Mouse (Mus musculus): ENCODE data around the gene Timm10.

DNA sequence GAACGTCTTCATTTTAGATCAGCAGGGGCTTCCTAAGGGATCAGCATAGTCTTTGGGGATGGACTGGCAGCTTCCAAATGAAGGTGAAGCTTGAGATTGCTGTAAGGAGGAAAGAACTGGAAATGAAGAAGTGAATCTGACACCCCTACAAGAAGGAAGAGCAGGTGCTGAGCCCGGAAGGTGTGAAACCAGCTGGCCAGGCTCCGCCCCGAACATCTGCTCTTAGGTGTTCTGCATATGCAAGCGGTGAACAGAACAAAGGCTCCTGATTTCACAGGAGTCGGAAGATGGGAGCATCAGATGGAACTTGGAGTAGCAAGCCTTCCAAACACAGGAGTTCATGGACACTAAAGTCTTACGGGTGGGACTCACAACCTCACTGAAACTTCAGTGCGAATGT lies 10.3 kb downstream of the Timm10 start:
- no peak for TF ChIP-seq USF1 (IDR thresholded peaks at IDR 0.05; ENCODE audit: low read depth, low read length)
- no peak for TF ChIP-seq CTCF (IDR thresholded peaks at IDR 0.05 in 2 of 3, conservative IDR thresholded peaks at IDR 0.05 in 1 of 3; ENCODE audit: control insufficient read depth in 1 of 3, insufficient read depth in 1 of 3, low read depth in 2 of 3, low read length in 3 of 3, poor library complexity in 1 of 3, severe bottlenecking in 1 of 3)
- TF ChIP-seq TAL1 (IDR thresholded peaks at IDR 0.05; ENCODE audit: low read length) = no peak
- no peak for TF ChIP-seq GABPA (IDR thresholded peaks at IDR 0.05; ENCODE audit: low read depth, low read length)
- no peak for TF ChIP-seq ZMIZ1 (IDR thresholded peaks at IDR 0.05; ENCODE audit: low read depth, low read length)
- TF ChIP-seq POLR2A (IDR thresholded peaks at IDR 0.05; ENCODE audit: control insufficient read depth in 1 of 2, insufficient read depth in 1 of 2, low read depth in 1 of 2, low read length in 2 of 2, poor library complexity in 1 of 2) = no peak
- TF ChIP-seq USF2 (IDR thresholded peaks at IDR 0.05; ENCODE audit: borderline replicate concordance in 1 of 2, insufficient read depth in 1 of 2, low read depth in 1 of 2, low read length in 2 of 2) = no peak
- no peak for TF ChIP-seq MXI1 (IDR thresholded peaks at IDR 0.05; ENCODE audit: low read depth, low read length)
- no peak for TF ChIP-seq KAT2A (conservative IDR thresholded peaks at IDR 0.05; ENCODE audit: low read depth, low read length)
- no peak for TF ChIP-seq EP300 (IDR thresholded peaks at IDR 0.05; ENCODE audit: low read depth in 1 of 2, low read length in 2 of 2)
- TF ChIP-seq NELFE (IDR thresholded peaks at IDR 0.05; ENCODE audit: low read depth, low read length) = no peak
- no peak for TF ChIP-seq ZKSCAN1 (IDR thresholded peaks at IDR 0.05; ENCODE audit: low read depth, low read length)
- TF ChIP-seq MAX (IDR thresholded peaks at IDR 0.05; ENCODE audit: low read length) = no peak
- TF ChIP-seq ZNF384 (IDR thresholded peaks at IDR 0.05; ENCODE audit: low read depth, low read length) = no peak
